Mouse (Mus musculus) cerebellum, postnatal 36 days (tissue): ENCODE results near the gene Fads1.

Source experiments
- DNase-seq, 2 experiments: peaks; one replicate each; pipeline ENCODE4 v3.0.0; 2021 to 2022; ENCODE audit warnings: mixed read lengths in 2 of 2

Gene Fads1

DNA sequence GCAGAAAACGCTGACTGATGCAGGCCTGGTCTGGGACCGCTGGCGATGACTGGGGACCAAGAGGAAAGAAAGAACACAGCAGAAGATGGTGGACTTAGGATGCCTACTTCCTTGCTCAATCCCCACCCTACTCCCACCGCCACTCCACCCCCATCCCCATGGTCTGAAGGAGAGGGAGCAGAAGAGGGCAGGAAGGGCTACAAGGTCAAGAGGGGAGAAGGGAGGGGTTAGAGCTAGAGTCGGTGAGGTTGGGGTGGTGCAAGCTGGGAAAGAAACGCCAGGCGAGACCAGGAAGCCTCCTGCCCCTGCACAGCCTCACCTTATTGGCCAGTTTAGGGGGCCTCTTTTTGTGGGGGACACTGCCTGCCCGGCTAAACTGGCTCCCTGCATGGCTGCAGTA lies 33.4 kb downstream of the Fads1 start:
- DNase-seq = no peak

DNA sequence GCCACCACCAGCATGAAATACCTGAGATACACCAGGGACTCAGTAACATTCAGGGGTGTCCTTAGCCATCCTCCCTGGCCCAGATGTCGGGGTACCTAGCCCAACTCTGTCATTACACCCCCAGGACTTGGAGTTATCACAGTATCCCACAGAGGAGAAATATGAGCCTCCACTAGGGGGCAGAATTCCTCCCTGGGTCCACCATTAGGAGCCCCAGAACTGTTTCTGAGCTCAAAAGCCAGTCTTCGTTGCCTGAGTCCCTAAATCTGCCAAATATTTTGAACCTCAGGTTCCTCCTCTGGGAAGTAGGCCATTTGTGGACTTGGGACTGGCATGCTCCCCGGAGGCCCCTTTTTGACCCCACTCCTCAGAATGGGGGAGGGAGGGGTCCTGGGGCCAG lies 36.4 kb downstream of the Fads1 start:
- DNase-seq = peak; percentile 28 to 39

GRCm38 (mm10) chr19:10219593-10219992 lies 36.9 kb downstream of the Fads1 start:
- no peak for DNase-seq

- no peak for DNase-seq
Observed at GRCm38 (mm10) chr19:10221585-10221984, 38.9 kb downstream of the Fads1 start.

GRCm38 (mm10) chr19:10222656-10223055 lies 40.0 kb downstream of the Fads1 start:
- DNase-seq = no peak

DNA sequence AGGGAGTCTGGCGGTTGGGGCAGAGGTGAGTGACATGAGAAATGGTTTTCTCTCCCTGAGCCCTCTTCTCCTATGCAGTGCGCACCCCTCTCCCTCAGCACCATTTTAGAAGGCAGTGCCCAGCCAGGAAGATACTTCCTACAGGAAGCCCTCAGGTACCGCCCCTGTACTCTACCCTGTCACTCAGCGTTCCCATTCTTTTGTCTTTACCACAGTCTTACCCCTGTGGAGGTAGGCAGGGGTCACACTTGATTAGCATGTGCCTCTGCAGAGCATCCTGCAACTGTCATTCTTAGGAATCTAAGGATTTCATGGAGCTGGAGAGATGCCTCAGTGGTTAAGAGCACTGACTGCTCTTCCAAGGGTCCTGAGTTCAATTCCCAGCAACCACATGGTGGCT lies 40.9 kb downstream of the Fads1 start:
- DNase-seq = no peak

GRCm38 (mm10) chr19:10224637-10225453 lies 42.2 kb downstream of the Fads1 start:
- DNase-seq = no peak

- DNase-seq = no peak
Observed at GRCm38 (mm10) chr19:10225767-10226166, 43.1 kb downstream of the Fads1 start.

DNA sequence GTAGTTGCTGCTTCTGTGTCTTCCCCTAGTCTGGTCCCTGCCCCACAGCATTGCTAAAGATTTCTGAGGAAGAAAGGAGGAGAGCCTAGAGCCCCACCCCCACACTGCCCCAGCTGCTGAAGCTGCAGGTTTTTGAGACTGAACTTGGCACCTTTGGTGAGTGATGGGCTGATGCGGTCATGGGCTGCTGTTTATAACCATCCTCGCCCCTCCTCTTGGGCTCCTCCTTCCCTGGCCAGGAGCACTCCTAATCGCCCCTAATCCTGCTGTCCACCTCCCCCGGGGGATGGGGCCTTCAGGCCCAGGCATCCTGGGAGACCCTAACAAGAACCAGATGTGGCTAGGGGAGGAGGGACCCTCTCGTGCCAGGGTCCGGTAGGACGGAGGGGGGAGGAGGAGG lies 48.3 kb downstream of the Fads1 start:
- no peak for DNase-seq

GRCm38 (mm10) chr19:10231871-10232270 lies 49.2 kb downstream of the Fads1 start:
- DNase-seq = no peak

- DNase-seq = no peak
Observed at GRCm38 (mm10) chr19:10232327-10233017, 49.8 kb downstream of the Fads1 start.

- DNase-seq = no peak
Observed at GRCm38 (mm10) chr19:10235784-10236565, 53.3 kb downstream of the Fads1 start.

- no peak for DNase-seq
Observed at GRCm38 (mm10) chr19:10238477-10238876, 55.8 kb downstream of the Fads1 start.

DNA sequence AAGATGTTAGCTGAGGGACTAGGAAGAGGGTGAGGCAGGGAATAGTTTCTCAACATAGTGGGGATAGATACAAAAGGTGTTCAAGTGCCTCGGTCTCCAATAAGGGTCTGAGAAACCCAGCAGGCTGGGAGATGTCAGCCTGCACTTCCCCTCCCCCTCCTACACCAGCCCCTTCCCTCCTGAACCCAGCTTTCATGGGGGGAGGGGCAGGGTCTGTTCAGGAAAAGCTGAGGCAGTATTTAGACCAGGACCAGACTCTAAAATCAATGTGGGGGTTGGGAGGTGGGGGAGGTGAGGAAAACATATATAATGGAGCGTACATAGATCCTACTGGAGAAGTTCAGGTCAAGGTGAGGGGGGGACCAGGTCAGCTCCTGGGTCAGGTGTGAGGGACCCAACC lies 56.7 kb downstream of the Fads1 start:
- DNase-seq = no peak

- no peak for DNase-seq
Observed at GRCm38 (mm10) chr19:10239975-10240653, 57.4 kb downstream of the Fads1 start.

DNA sequence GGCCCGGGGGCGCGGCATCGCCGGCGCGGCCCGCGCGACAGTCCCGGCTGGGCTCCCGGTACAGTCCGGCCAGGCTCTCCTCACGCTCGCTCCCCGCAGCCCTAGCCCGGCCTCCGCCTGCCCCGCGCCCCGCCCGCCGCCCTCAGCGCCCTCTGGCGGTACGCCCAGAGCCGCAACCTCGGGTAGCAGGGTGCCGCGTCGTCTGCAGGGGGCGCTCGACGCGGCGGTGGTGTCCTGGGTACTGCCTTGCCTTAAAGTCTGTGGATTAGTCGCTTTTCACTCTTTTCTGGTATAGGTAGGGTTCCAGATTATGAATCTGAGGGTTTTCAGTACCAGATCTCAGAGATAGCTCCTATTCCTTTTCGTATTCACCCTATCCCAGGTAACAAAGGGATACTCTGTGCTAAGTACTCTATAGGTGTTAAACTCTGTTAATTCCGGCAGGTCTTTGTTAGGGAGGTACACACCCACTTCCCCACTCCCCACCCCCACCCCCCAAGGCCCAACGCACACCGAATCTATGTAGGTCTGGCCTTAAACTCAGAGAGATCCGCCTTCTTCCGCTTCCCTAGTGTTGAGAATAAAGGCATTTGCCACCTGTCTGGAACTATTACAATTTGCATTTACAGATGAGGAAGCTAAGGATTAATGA lies 58.1 kb downstream of the Fads1 start, which contains the start of gene Myrf:
Gene Myrf (minus strand): TSS at position 95 of the 652 bp plus-strand sequence.
- peak; percentile 57 to 72 for DNase-seq

- DNase-seq = no peak
Observed at GRCm38 (mm10) chr19:10242916-10243315, 60.2 kb downstream of the Fads1 start.

DNA sequence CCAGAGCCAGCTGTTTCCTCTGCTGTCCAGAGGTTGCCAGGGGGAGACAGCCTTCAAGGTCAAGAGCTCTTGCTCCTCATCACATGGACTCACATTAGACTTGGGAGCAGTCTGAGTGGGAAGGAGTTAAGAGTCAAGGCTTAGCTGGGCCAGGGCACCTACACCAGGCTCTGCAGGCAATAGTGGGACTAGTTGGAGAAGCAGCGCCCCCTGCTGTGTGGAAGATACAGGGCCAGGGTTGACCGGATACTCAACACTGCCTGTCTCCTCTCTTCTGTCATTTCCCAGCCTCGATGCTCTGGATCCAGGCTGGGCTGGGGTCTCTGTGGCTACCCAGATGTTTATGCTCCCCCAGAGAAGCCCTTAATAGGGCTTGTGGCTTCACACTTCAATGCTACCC lies 61.5 kb downstream of the Fads1 start:
- DNase-seq = peak; percentile 23
